In genomic region chr11:5782199-5782944, GRCm38 (mm10) we compare ENCODE assay signal across 1 mouse cellular context.
TF ChIP-seq lines count a peak whose summit lies in the region.

No protein-coding gene starts in this region.

TF ChIP-seq in CH12.LX, 34 proteins besides CTCF, POLR2A, EP300 and RAD21 (continued from another document):
- TF ChIP-seq SMC3 (IDR thresholded peaks at IDR 0.05; ENCODE audit: low read depth, low read length) = peak; percentile 43
- TF ChIP-seq POLR2AphosphoS2 (IDR thresholded peaks at IDR 0.05; ENCODE audit: low read depth, low read length) = no peak
- no peak for TF ChIP-seq ELF1 (IDR thresholded peaks at IDR 0.05; ENCODE audit: low read depth, low read length)
- TF ChIP-seq NELFE (IDR thresholded peaks at IDR 0.05; ENCODE audit: low read depth, low read length) = no peak
- no peak for TF ChIP-seq KAT2A (IDR thresholded peaks at IDR 0.05; ENCODE audit: insufficient replicate concordance, low read length)
- no peak for TF ChIP-seq RCOR1 (conservative IDR thresholded peaks at IDR 0.05; ENCODE audit: low read depth, low read length)
